In genomic region chr5:141055596-141056343, GRCm38 (mm10) we compare ENCODE assay signal across 19 mouse cellular contexts. TPM values are rescaled to one million over a fixed set of nuclear protein-coding genes. Genes with fewer than 3 reads are reported as not detected.
A peak's percentile ranks its signal among the peaks of the same experiment; 100 is the strongest.
DNase-seq lines count a peak whose midpoint lies in the region; ATAC-seq lines count a peak whose summit lies in the region.
"Had no signal": no experiment of that assay in that cellular context is flagged by ENCODE, and none has a peak within 500 bp of the region (broad histone marks: within the 10 kb centered on the region; RNA-seq: fewer than 3 reads in every experiment).

No protein-coding gene starts in this region.

- H3K27me3 ChIP-seq in splenic B cell, adult 2 months (ENCODE audit: control insufficient read depth, insufficient read depth, low read length, poor library complexity, severe bottlenecking), result no peaks in the 10 kb centered on the region
- H3K27me3 ChIP-seq: heart, embryonic 15.5 days; hindbrain, embryonic 15.5 days; limb, embryonic 15.5 days; midbrain, embryonic 15.5 days; neural tube, embryonic 12.5 days had no signal

- ATAC-seq in common myeloid progenitor, adult 5-6 weeks (replicated peaks; ENCODE audit: low read depth, poor library complexity, severe bottlenecking), result peak; percentile 84
- ATAC-seq: forebrain, embryonic 16.5 days; midbrain, embryonic 15.5 days had no signal

- peak; percentile 42 for DNase-seq in lung, postnatal 36 days
- DNase-seq in lung, adult 18-20 months, result no peak
- peak; percentile 28 to 33 for DNase-seq in monocyte, adult 2 months (ENCODE audit: low read depth in 1 of 2, low spot score in 2 of 2)
- peak; percentile 85 for DNase-seq in splenic B cell, adult 2 months (ENCODE audit: low read depth, low spot score)
- no peak for DNase-seq in right cerebral cortex, postnatal 10 days (ENCODE audit: low spot score in 2 of 2)
- no peak for DNase-seq in urinary bladder, postnatal 10 days (ENCODE audit: low spot score)
- no peak for DNase-seq in MN1 (ENCODE audit: low spot score)
- DNase-seq: adrenal gland, postnatal 10 days; gastrocnemius, postnatal 25 days; kidney, adult 18-20 months; kidney, postnatal 25 days; thymus, postnatal 14 days had no signal

- H3K36me3 ChIP-seq in splenic B cell, adult 2 months (ENCODE audit: control insufficient read depth, insufficient read depth, low read length, poor library complexity, severe bottlenecking), result no peaks in the 10 kb centered on the region
- H3K36me3 ChIP-seq: heart, embryonic 15.5 days; hindbrain, embryonic 15.5 days; limb, embryonic 15.5 days; midbrain, embryonic 15.5 days; neural tube, embryonic 12.5 days had no signal

RNA-seq across cellular contexts. Expression of gene Card11, which starts 55.4 kb away (rescaled TPM):
- 1.4 and 1.8 TPM in 2 replicates for total RNA-seq in common myeloid progenitor, adult 5-6 weeks (2017)

Comparison
In these comparisons a context has a peak if more than half of its experiments do, and no peak if none do; other contexts are left out.
1. DNase-seq: peak in lung, postnatal 36 days (single experiment), monocyte, adult 2 months (2 of 2) and splenic B cell, adult 2 months (single experiment); none in lung, adult 18-20 months (0 of 2), right cerebral cortex, postnatal 10 days (0 of 2), urinary bladder, postnatal 10 days (single experiment) and MN1 (single experiment).